Mouse (Mus musculus) myocyte (in vitro differentiated cells): ENCODE data around the gene Tmbim7.

ENCODE experiments used
- E2F4 ChIP-seq: IDR thresholded peaks from one replicate; pipeline ENCODE4 v1.6.1; 2011; ENCODE audit warnings: mild to moderate bottlenecking, control low read depth, moderate library complexity; ENCODE audit not compliant: insufficient read depth
- MAX ChIP-seq: IDR thresholded peaks from one replicate; pipeline ENCODE4 v1.6.1; 2011; ENCODE audit warnings: low read depth, mild to moderate bottlenecking, control low read depth
- MYOG ChIP-seq, 3 experiments: IDR thresholded peaks; one replicate each; pipeline ENCODE4 v1.6.1; 2011; ENCODE audit warnings: control low read depth in 2 of 3, low read depth in 2 of 3, mild to moderate bottlenecking in 2 of 3; ENCODE audit not compliant: insufficient read length in 2 of 3, control insufficient read depth in 1 of 3, insufficient read depth in 1 of 3
- POLR2A ChIP-seq: IDR thresholded peaks from one replicate; pipeline ENCODE4 v1.6.1; 2011; ENCODE audit warnings: low read depth, mild to moderate bottlenecking, control low read depth, moderate library complexity; ENCODE audit not compliant: insufficient read length
- POLR2AphosphoS2 ChIP-seq: IDR thresholded peaks from one replicate; pipeline ENCODE4 v1.6.1; 2011; ENCODE audit warnings: low read depth, control low read depth; ENCODE audit not compliant: insufficient read length
- REST ChIP-seq: IDR thresholded peaks from one replicate; pipeline ENCODE4 v1.6.1; 2011; ENCODE audit warnings: mild to moderate bottlenecking, control low read depth, moderate library complexity; ENCODE audit not compliant: insufficient read depth, insufficient read length
- TCF12 ChIP-seq: IDR thresholded peaks from one replicate; pipeline ENCODE4 v1.6.1; 2011; ENCODE audit warnings: mild to moderate bottlenecking, control low read depth; ENCODE audit not compliant: poor library complexity, insufficient read depth, severe bottlenecking
- USF1 ChIP-seq: IDR thresholded peaks from one replicate; pipeline ENCODE4 v1.6.1; 2011; ENCODE audit warnings: low read depth, mild to moderate bottlenecking, control low read depth, moderate library complexity

DNA sequence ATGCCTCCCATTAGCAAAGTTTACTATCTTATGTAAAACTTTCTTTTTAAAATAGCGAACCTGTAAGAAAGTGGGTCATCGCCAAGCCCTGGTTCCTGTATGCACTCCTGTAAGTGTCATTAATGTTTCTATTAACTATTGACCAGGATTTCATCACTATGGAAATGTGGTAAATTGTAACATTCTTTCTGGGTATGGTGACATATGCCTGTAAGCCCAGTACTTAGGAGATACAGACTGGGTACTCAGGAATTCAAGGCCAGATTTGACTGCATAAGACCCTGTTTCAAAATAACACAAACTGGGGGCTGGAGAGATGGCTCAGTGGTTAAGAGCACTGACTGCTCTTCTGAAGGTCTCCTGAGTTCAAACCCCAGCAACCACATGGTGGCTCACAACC lies 14.2 kb downstream of the Tmbim7 start:
- no peak for TF ChIP-seq POLR2A
- no peak for TF ChIP-seq REST
- no peak for TF ChIP-seq POLR2AphosphoS2
- no peak for TF ChIP-seq USF1
- TF ChIP-seq TCF12 = no peak
- no peak for TF ChIP-seq MAX
- TF ChIP-seq MYOG (IDR thresholded peaks at IDR 0.05; ENCODE audit: control insufficient read depth in 1 of 3, insufficient read depth in 1 of 3, insufficient read length in 2 of 3, low read depth in 2 of 3) = no peak
- TF ChIP-seq E2F4 = no peak
